Mouse (Mus musculus) CD4-positive naive resting alpha-beta T cell, adult 76 days (primary cell): Measurements from ENCODE around the gene Megf9. TPM values are rescaled to one million over a fixed set of nuclear protein-coding genes. Genes with fewer than 3 reads are reported as not detected.

ENCODE experiments used
- total RNA-seq: library from RNA; stranded (reverse); gene quantifications from one replicate; pipeline ENCODE4 v1.2.4, GENCODE M21; 2023

Megf9 gene
- 5.6 TPM for total RNA-seq

DNA sequence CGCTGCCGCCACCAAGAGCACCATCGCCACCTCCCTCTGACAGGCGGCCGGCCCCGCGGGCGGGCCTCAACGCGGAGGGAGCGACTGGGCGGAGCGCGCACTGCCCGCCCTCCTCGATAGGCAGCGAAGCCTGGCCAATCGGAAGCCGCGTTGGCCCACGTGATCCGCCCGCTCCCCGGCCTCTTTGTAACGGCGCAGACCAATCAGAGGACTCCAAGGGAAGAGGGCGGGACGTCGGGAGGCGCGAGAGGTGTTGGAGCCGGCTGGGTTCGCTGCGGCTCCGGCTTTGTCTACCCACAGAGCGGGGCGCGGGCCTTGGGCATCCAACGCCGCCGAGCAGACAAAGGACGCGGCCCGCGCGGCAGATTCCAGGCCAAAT lies at the start of gene Megf9:
Megf9 (minus strand) TSS at position 105 of the 379 bp plus-strand sequence.

DNA sequence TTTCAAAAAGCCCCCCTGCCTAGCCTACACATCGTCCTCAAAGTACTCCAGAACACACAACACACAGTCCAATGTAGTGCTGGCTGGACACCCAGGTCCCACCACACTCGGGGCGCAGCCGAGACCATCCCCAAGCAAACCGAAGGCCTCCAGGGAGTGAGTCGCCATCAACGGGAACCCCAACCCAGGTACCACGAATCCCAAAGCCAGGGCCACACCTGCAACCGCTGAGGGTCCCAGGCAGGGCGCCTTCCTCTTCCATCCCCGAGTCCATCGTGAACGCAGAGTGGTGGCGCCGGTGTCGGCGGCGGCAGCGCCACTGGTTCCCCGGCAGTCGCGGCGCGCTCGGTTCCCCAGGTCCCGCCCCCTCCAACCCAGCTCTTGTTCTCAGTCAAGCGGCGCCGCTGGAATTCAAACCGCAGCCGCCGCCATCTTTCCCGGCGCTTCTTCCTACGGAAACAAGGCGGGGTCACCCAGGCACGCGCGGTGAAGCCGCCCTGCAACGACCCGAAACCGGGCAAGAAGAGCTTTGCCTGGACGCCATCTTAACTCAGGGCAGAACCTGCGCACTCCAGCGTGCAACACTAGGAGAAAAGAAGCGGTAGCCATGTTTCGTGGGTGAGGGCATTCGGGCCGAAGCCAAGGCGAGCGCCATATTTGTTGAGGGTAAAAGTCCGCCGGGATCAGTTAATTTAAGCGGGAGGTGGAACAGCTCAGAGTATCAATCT lies 124.6 kb downstream of the Megf9 start, which contains the start of gene Cdk5rap2:
Cdk5rap2 (minus strand) TSS at position 450 of the 728 bp plus-strand sequence.

Other genes with a start within 250 kb of the Megf9 start
- gene Cdk5rap2, start 124.6 kb downstream of the Megf9 start, total RNA-seq: 25.2 TPM